Mouse (Mus musculus) CH12.LX (cell line): ENCODE measurements around the gene Tbcel. TPM values are rescaled to one million over a fixed set of nuclear protein-coding genes. Genes with fewer than 3 reads are reported as not detected.

Source experiments
- DNase-seq: peaks from one replicate; pipeline ENCODE4 v3.0.0-alpha.2; 2013; ENCODE audit errors: extremely low read depth
- H3K27ac ChIP-seq: 2 replicates; pipeline ENCODE4 v1.5.1; 2012; ENCODE audit warnings: low read depth, mild to moderate bottlenecking, control low read depth, moderate library complexity; ENCODE audit not compliant: insufficient read depth
- H3K27me3 ChIP-seq: replicated peaks from 2 replicates; pipeline ENCODE3; 2012; ENCODE audit warnings: inconsistent platforms
- H3K36me3 ChIP-seq, 2 experiments: replicated peaks in 1 of 2; 2 replicates each; pipeline versions ENCODE3 to v1.6.1; 2012; ENCODE audit warnings: inconsistent platforms in 1 of 2, low read length in 1 of 2, mild to moderate bottlenecking in 1 of 2, mixed read lengths in 1 of 2, moderate library complexity in 1 of 2; ENCODE audit not compliant: control insufficient read depth in 1 of 2, insufficient read depth in 1 of 2
- H3K4me1 ChIP-seq, 2 experiments: 2 replicates each; pipeline ENCODE4 v1.6.1; 2012; ENCODE audit warnings: inconsistent platforms in 1 of 2, moderate library complexity in 1 of 2; ENCODE audit not compliant: insufficient read depth in 2 of 2, control insufficient read depth in 1 of 2
- H3K4me2 ChIP-seq: 2 replicates; pipeline ENCODE4 v1.6.1; 2012; ENCODE audit warnings: low read depth, mild to moderate bottlenecking, control low read depth; ENCODE audit not compliant: poor library complexity, insufficient read depth, severe bottlenecking
- H3K4me3 ChIP-seq, 3 experiments: fragments of 150-350 bp in 1 of 3; sonication (generic) in 1 of 3; replicated peaks in 1 of 3; 2 replicates each; pipeline versions ENCODE3 to v1.5.1; 2011 to 2012; ENCODE audit warnings: low read depth in 2 of 3, low read length in 2 of 3, mild to moderate bottlenecking in 2 of 3, moderate library complexity in 2 of 3, control low read depth in 1 of 3, improper control_type of control experiment in 1 of 3, inconsistent platforms in 1 of 3, mixed read lengths in 1 of 3; ENCODE audit not compliant: poor library complexity in 1 of 3
- H3K79me2 ChIP-seq: replicated peaks from 2 replicates; pipeline ENCODE4 v1.6.1; 2012; ENCODE audit warnings: mild to moderate bottlenecking, moderate library complexity; ENCODE audit not compliant: control insufficient read depth, poor library complexity, insufficient read depth, severe bottlenecking; ENCODE audit errors: extremely low read depth
- H3K9ac ChIP-seq: 2 replicates; pipeline ENCODE4 v1.6.1; 2012; ENCODE audit warnings: low read depth, mild to moderate bottlenecking, control low read depth, moderate library complexity; ENCODE audit not compliant: insufficient read depth
- H3K9me3 ChIP-seq: replicated peaks from 2 replicates; pipeline ENCODE3; 2012; ENCODE audit warnings: low read length, inconsistent platforms, mixed read lengths
- CHD1 ChIP-seq: IDR thresholded peaks from 2 replicates; pipeline ENCODE4 v1.6.1; 2012; ENCODE audit warnings: low read depth, low read length, improper control_type of control experiment, inconsistent platforms
- CTCF ChIP-seq, 2 experiments: IDR thresholded peaks in 1 of 2; conservative IDR thresholded peaks in 1 of 2; 2 replicates each; pipeline ENCODE4 v1.5.1; 2011 to 2012; ENCODE audit warnings: low read depth in 2 of 2, low read length in 2 of 2, improper control_type of control experiment in 1 of 2, inconsistent platforms in 1 of 2, mild to moderate bottlenecking in 1 of 2, moderate library complexity in 1 of 2
- E2F4 ChIP-seq: IDR thresholded peaks from 2 replicates; pipeline ENCODE4 v1.6.1; 2011; ENCODE audit warnings: low read depth, low read length, improper control_type of control experiment; ENCODE audit not compliant: insufficient replicate concordance
- EP300 ChIP-seq: IDR thresholded peaks from 2 replicates; pipeline ENCODE4 v1.6.1; 2011; ENCODE audit warnings: low read length, improper control_type of control experiment
- ETS1 ChIP-seq: conservative IDR thresholded peaks from 2 replicates; pipeline ENCODE4 v1.6.1; 2012; ENCODE audit warnings: low read depth, mild to moderate bottlenecking, inconsistent platforms, low read length, improper control_type of control experiment, moderate library complexity
- JUND ChIP-seq: conservative IDR thresholded peaks from 2 replicates; pipeline ENCODE4 v1.6.1; 2011; ENCODE audit warnings: low read depth, low read length, improper control_type of control experiment
- MAX ChIP-seq: IDR thresholded peaks from 2 replicates; pipeline ENCODE4 v1.6.1; 2011; ENCODE audit warnings: low read length, improper control_type of control experiment
- MAZ ChIP-seq: IDR thresholded peaks from 2 replicates; pipeline ENCODE4 v1.6.1; 2012; ENCODE audit warnings: low read depth, mild to moderate bottlenecking, inconsistent platforms, low read length, improper control_type of control experiment, moderate library complexity
- MEF2A ChIP-seq: IDR thresholded peaks from 2 replicates; pipeline ENCODE4 v1.6.1; 2014; ENCODE audit warnings: low read depth, mild to moderate bottlenecking, inconsistent platforms, low read length, improper control_type of control experiment, borderline replicate concordance
- MYC ChIP-seq: IDR thresholded peaks from 2 replicates; pipeline ENCODE4 v1.6.1; 2011; ENCODE audit warnings: low read depth, mild to moderate bottlenecking, improper control_type of control experiment, low read length
- NRF1 ChIP-seq: IDR thresholded peaks from 2 replicates; pipeline ENCODE4 v1.6.1; 2014; ENCODE audit warnings: low read depth, mild to moderate bottlenecking, inconsistent platforms, low read length, improper control_type of control experiment, moderate library complexity
- POLR2A ChIP-seq: IDR thresholded peaks from 2 replicates; pipeline ENCODE4 v1.6.1; 2011; ENCODE audit warnings: low read depth, mild to moderate bottlenecking, improper control_type of control experiment, low read length
- RAD21 ChIP-seq: IDR thresholded peaks from 2 replicates; pipeline ENCODE4 v1.6.1; 2011; ENCODE audit warnings: low read depth, mild to moderate bottlenecking, low read length, improper control_type of control experiment, moderate library complexity
- SIN3A ChIP-seq: IDR thresholded peaks from 2 replicates; pipeline ENCODE4 v1.6.1; 2012; ENCODE audit warnings: low read length, improper control_type of control experiment, inconsistent platforms
- SMC3 ChIP-seq: IDR thresholded peaks from 2 replicates; pipeline ENCODE4 v1.6.1; 2011; ENCODE audit warnings: low read depth, low read length, improper control_type of control experiment
- TCF12 ChIP-seq: IDR thresholded peaks from 2 replicates; pipeline ENCODE4 v1.6.1; 2014; ENCODE audit warnings: low read depth, mild to moderate bottlenecking, inconsistent platforms, low read length, improper control_type of control experiment
- USF2 ChIP-seq: conservative IDR thresholded peaks from 2 replicates; pipeline ENCODE4 v1.6.1; 2011; ENCODE audit warnings: low read depth, low read length, improper control_type of control experiment
- ZKSCAN1 ChIP-seq: IDR thresholded peaks from 2 replicates; pipeline ENCODE4 v1.6.1; 2012; ENCODE audit warnings: low read depth, inconsistent platforms, low read length, improper control_type of control experiment, borderline replicate concordance
- ZMIZ1 ChIP-seq: IDR thresholded peaks from 2 replicates; pipeline ENCODE4 v1.6.1; 2012; ENCODE audit warnings: low read depth, mild to moderate bottlenecking, inconsistent platforms, low read length, improper control_type of control experiment
- dilution Hi-C: fragments of 300-500 bp; cut with MboI; formaldehyde crosslinking; loops from 2 replicates; pipeline ENCODE4 v1.14.3; 2020; ENCODE audit warnings: low sequenced_read_pairs; ENCODE audit not compliant: extremely low pct_unique_long_range_greater_than_20kb, extremely low pct_ligation_motif_present
- in situ Hi-C: fragments of 300-500 bp; cut with MboI; formaldehyde crosslinking; loops from 3 replicates; pipeline ENCODE4 v1.14.3; 2019; ENCODE audit warnings: low sequenced_read_pairs, low pct_ligation_motif_present, low pct_unique_long_range_greater_than_20kb, mixed read lengths
- polyA plus RNA-seq: library from polyadenylated mRNA; unstranded; fragments of >175 nt; gene quantifications from 2 replicates; pipeline ENCODE4 v1.2.1, GENCODE M21; 2012; ENCODE audit warnings: low read depth; ENCODE audit not compliant: insufficient read length
- total RNA-seq, 2 experiments: library from RNA; depleted of rRNA; stranded (reverse); fragments of 300-350 nt in 1 of 2; fragments of >200 nt in 1 of 2; gene quantifications; 2 replicates each; pipeline ENCODE4 v1.2.3; 2012 to 2014

The Tbcel gene
- total and polyA plus RNA-seq, 3 experiments, result 5.3 to 10.0 (median 5.9) TPM

- Histone ChIP-seq H3K4me1 (peaks cover 26 to 58% of the 10 kb centered on the region in 2 experiments), H3K4me2 (peak overlapping the region; percentile 44; the same call in 1 of the 2 replicates), H3K79me2 (no peaks in the 10 kb centered on the region), H3K4me3 (no peak overlapping the region), H3K9ac (no peak overlapping the region), H3K27me3 (no peaks in the 10 kb centered on the region)
- TF ChIP-seq ZKSCAN1, result no peak
- TF ChIP-seq EP300, result peak; percentile 26; the same call in 1 of the 2 replicates
- TF ChIP-seq ZMIZ1, result no peak
- TF ChIP-seq POLR2A, result no peak
- no peak for TF ChIP-seq MAX
- TF ChIP-seq, all 38 proteins: peak for 1
- no peaks in the 10 kb centered on the region for H3K9me3 ChIP-seq
- dilution Hi-C loops (no loop called here), in situ Hi-C loops (loop anchor here (25.0 kb wide), 1 partner anchor 394 kb away; no protein-coding TSS in a partner anchor)
- no peaks in the 10 kb centered on the region for H3K36me3 ChIP-seq
- DNase-seq, result peak; percentile 61
- no peak overlapping the region for H3K27ac ChIP-seq
Measured at GRCm38 (mm10) chr9:42392927-42393326, 114.7 kb downstream of the Tbcel start.

GRCm38 (mm10) chr9:42388490-42388889 is 119.1 kb downstream of the Tbcel start:
- no peak overlapping the region for H3K4me2 ChIP-seq
- peaks cover 1% of the 10 kb centered on the region for H3K27me3 ChIP-seq
- TF ChIP-seq CTCF (conservative IDR thresholded peaks at IDR 0.05 in 1 of 2, IDR thresholded peaks at IDR 0.05 in 1 of 2; ENCODE audit: low read depth in 2 of 2, low read length in 2 of 2) (peak; percentile 14 to 72; a peak in 2 of 4 replicates), MEF2A (no peak), SMC3 (peak; percentile 52), NRF1 (no peak), CHD1 (no peak), RAD21 (peak; percentile 79)
- dilution Hi-C loops (no loop called here), in situ Hi-C loops (loop anchor here (25.0 kb wide), 1 partner anchor 399 kb away; no protein-coding TSS in a partner anchor)
- no peaks in the 10 kb centered on the region for H3K79me2 ChIP-seq
- no peak overlapping the region for H3K4me3 ChIP-seq
- no peak overlapping the region for H3K27ac ChIP-seq
- no peaks in the 10 kb centered on the region for H3K9me3 ChIP-seq
- H3K36me3 ChIP-seq, result no peaks in the 10 kb centered on the region
- peak; percentile 37 for DNase-seq
- H3K9ac ChIP-seq, result no peak overlapping the region
- H3K4me1 ChIP-seq, result peaks cover 13 to 27% of the 10 kb centered on the region in 2 experiments; a peak in 3 of 4 replicates

GRCm38 (mm10) chr9:42387038-42387437 is 120.6 kb downstream of the Tbcel start:
- Histone ChIP-seq H3K9ac (no peak overlapping the region), H3K9me3 (no peaks in the 10 kb centered on the region), H3K27ac (no peak overlapping the region), H3K4me3 (no peak overlapping the region), H3K4me2 (no peak overlapping the region), H3K36me3 (no peaks in the 10 kb centered on the region)
- DNase-seq, result no peak
- in situ Hi-C loops, result loop anchor here (25.0 kb wide), 1 partner anchor 400 kb away; no protein-coding TSS in a partner anchor
- no peak for TF ChIP-seq CTCF (conservative IDR thresholded peaks at IDR 0.05 in 1 of 2, IDR thresholded peaks at IDR 0.05 in 1 of 2; ENCODE audit: low read depth in 2 of 2, low read length in 2 of 2)
- TF ChIP-seq ETS1, result no peak
- no peak for TF ChIP-seq TCF12
- TF ChIP-seq E2F4, result no peak
- TF ChIP-seq USF2, result no peak
- TF ChIP-seq RAD21, result no peak
- TF ChIP-seq JUND, result no peak
- TF ChIP-seq MEF2A, result no peak
- no peak for TF ChIP-seq SIN3A
- no peak for TF ChIP-seq MYC
- no peak for TF ChIP-seq MAZ
- TF ChIP-seq, all 38 proteins: peak for 0
- peaks cover 1% of the 10 kb centered on the region for H3K27me3 ChIP-seq
- H3K79me2 ChIP-seq, result no peaks in the 10 kb centered on the region
- H3K4me1 ChIP-seq, result peaks cover 8 to 19% of the 10 kb centered on the region in 2 experiments; a peak in 3 of 4 replicates
- dilution Hi-C loops, result no loop called here
